In genomic region chr3:87970939-87971488, GRCm38 (mm10) we compare ENCODE assay signal across 8 mouse cellular contexts. TPM values are rescaled to one million over a fixed set of nuclear protein-coding genes. Genes with fewer than 3 reads are reported as not detected.
DNase-seq lines count a peak whose midpoint lies in the region; ATAC-seq lines count a peak whose summit lies in the region.

Gene Nes, plus strand, starts transcription at chr3:87971078.

- peaks cover 44% of the 10 kb centered on the region for H3K4me1 ChIP-seq in heart, embryonic 12.5 days (replicated peaks)
- peaks cover 38% of the 10 kb centered on the region for H3K4me1 ChIP-seq in kidney, embryonic 14.5 days (ENCODE audit: control insufficient read depth, insufficient read depth, low read length)
- peaks cover 43% of the 10 kb centered on the region for H3K4me1 ChIP-seq in stomach, embryonic 16.5 days (ENCODE audit: control insufficient read depth, insufficient read depth, low read length)

- WGBS in heart, embryonic 12.5 days = under 1% methylated on average over 44 of the region's 44 CpGs
- WGBS in kidney, embryonic 14.5 days = under 1% methylated on average over 44 of the region's 44 CpGs
- WGBS in stomach, embryonic 16.5 days = under 1% methylated on average over 44 of the region's 44 CpGs

- ATAC-seq in heart, embryonic 12.5 days (ENCODE audit: insufficient number of reproducible peaks, low FRiP score) = peak; percentile 52
- ATAC-seq in kidney, embryonic 14.5 days (ENCODE audit: low FRiP score, low TSS enrichment) = peak; percentile 78
- ATAC-seq in stomach, embryonic 16.5 days (ENCODE audit: insufficient read depth, low FRiP score) = peak; percentile 57
- ATAC-seq in activated CD4-positive, CD25-positive, alpha-beta regulatory T cell, adult 4 months = no peak

- H3K4me2 ChIP-seq in heart, embryonic 12.5 days = peak within 1 kb of the TSS; percentile 98
- peak within 1 kb of the TSS; percentile 96 for H3K4me2 ChIP-seq in kidney, embryonic 14.5 days (replicated peaks; ENCODE audit: low read depth, low read length)
- peak within 1 kb of the TSS; percentile 92 for H3K4me2 ChIP-seq in stomach, embryonic 16.5 days (ENCODE audit: low read depth, low read length)

- H3K9ac ChIP-seq in heart, embryonic 12.5 days = peak within 1 kb of the TSS; percentile 91
- H3K9ac ChIP-seq in kidney, embryonic 14.5 days (ENCODE audit: low read depth, low read length) = peak within 1 kb of the TSS; percentile 82
- H3K9ac ChIP-seq in stomach, embryonic 16.5 days (ENCODE audit: low read length) = peak within 1 kb of the TSS; percentile 81

- peak; percentile 60 for DNase-seq in left cerebral cortex, postnatal 4 days
- no peak for DNase-seq in left cerebral cortex, adult 8-10 months (ENCODE audit: low spot score in 2 of 2)
- DNase-seq in embryo, embryonic 9.5 days (ENCODE audit: extremely low spot score) = peak; percentile 91
- DNase-seq in lung, postnatal 14 days = peak; percentile 83

- H3K36me3 ChIP-seq in heart, embryonic 12.5 days = peaks cover 14% of the 10 kb centered on the region
- H3K36me3 ChIP-seq in kidney, embryonic 14.5 days (ENCODE audit: control insufficient read depth, insufficient read depth, low read length) = peaks cover 13% of the 10 kb centered on the region
- no peaks in the 10 kb centered on the region for H3K36me3 ChIP-seq in stomach, embryonic 16.5 days (ENCODE audit: control insufficient read depth, insufficient read depth, low read length)

- peak within 1 kb of the TSS; percentile 74 for H3K4me3 ChIP-seq in heart, embryonic 12.5 days
- peak within 1 kb of the TSS; percentile 71 for H3K4me3 ChIP-seq in kidney, embryonic 14.5 days (ENCODE audit: low read length)
- H3K4me3 ChIP-seq in stomach, embryonic 16.5 days (replicated peaks; ENCODE audit: low read length) = peak within 1 kb of the TSS; percentile 63

- H3K27me3 ChIP-seq in heart, embryonic 12.5 days (replicated peaks) = peaks cover 11% of the 10 kb centered on the region
- H3K27me3 ChIP-seq in kidney, embryonic 14.5 days (ENCODE audit: control insufficient read depth, insufficient read depth, low read length) = no peaks in the 10 kb centered on the region; the same call in 1 of the 2 replicates
- peaks cover 20% of the 10 kb centered on the region for H3K27me3 ChIP-seq in stomach, embryonic 16.5 days (ENCODE audit: control insufficient read depth, insufficient read depth, low read length)

- H3K27ac ChIP-seq in heart, embryonic 12.5 days (ENCODE audit: poor library complexity, severe bottlenecking) = peak within 1 kb of the TSS; percentile 69
- H3K27ac ChIP-seq in kidney, embryonic 14.5 days (ENCODE audit: low read depth, low read length) = peak within 1 kb of the TSS; percentile 75
- H3K27ac ChIP-seq in stomach, embryonic 16.5 days (ENCODE audit: low read length) = peak within 1 kb of the TSS; percentile 64

- no peaks in the 10 kb centered on the region for H3K9me3 ChIP-seq in heart, embryonic 12.5 days (replicated peaks)
- H3K9me3 ChIP-seq in kidney, embryonic 14.5 days (ENCODE audit: control insufficient read depth, low read length) = no peaks in the 10 kb centered on the region
- H3K9me3 ChIP-seq in stomach, embryonic 16.5 days (replicated peaks; ENCODE audit: control insufficient read depth, low read length) = no peaks in the 10 kb centered on the region

- intact Hi-C loops in left cerebral cortex, postnatal 4 days (cut with DNase I) = loop anchor here (2.0 to 5.0 kb wide), 2 partner anchors 16 to 111 kb away; partner anchors contain the start of gene Iqgap3

RNA-seq across cellular contexts. Expression of gene Nes, which starts in this region (rescaled TPM):
- 10 to 100 TPM; 25.8 to 25.9 TPM for total RNA-seq in left cerebral cortex, postnatal 4 days (2021)
- 1 to 10 TPM; 4.0 to 5.5 (median 5.2) TPM for total RNA-seq in left cerebral cortex, adult 8-10 months (2022)
- 33.0 and 34.6 TPM in 2 replicates for polyA plus RNA-seq in heart, embryonic 12.5 days (2016; fragmentation: Nextera tagmentation; extraction: Ambion mirVana)
- 14.8 and 26.1 TPM in 2 replicates for polyA plus RNA-seq in kidney, embryonic 14.5 days (2014; fragmentation: Nextera tagmentation; extraction: Ambion mirVana)
- 7.7 and 10.2 TPM in 2 replicates for polyA plus RNA-seq in stomach, embryonic 16.5 days (2015; fragmentation: Nextera tagmentation; extraction: Ambion mirVana)
- not detected for polyA plus RNA-seq in activated CD4-positive, CD25-positive, alpha-beta regulatory T cell, adult 4 months (2017; shearing (Covaris generic))

Comparison
In these comparisons a context has a peak if more than half of its experiments do, and no peak if none do; other contexts are left out.
1. RNA of gene Nes (total RNA-seq): 25.8 to 25.9 TPM in left cerebral cortex, postnatal 4 days; 4.0 to 5.5 TPM in left cerebral cortex, adult 8-10 months; every median in the first group is over 4 times any median in the second.
2. DNase-seq: peak in left cerebral cortex, postnatal 4 days (single experiment), embryo, embryonic 9.5 days (single experiment) and lung, postnatal 14 days (single experiment); none in left cerebral cortex, adult 8-10 months (0 of 2).
3. Peak in every context shown above with its lines, with median percentiles within 50 percentile points of each other: H3K27ac ChIP-seq, H3K4me2 ChIP-seq, H3K4me3 ChIP-seq and H3K9ac ChIP-seq.